Mouse (Mus musculus) forebrain, embryonic 16.5 days (tissue): ENCODE measurements around the gene Ddx23. TPM values are rescaled to one million over a fixed set of nuclear protein-coding genes. Genes with fewer than 3 reads are reported as not detected.

Experiments
- ATAC-seq: fragments of 200-750 bp; cut with Nextera tagmentation; 2 replicates; pipeline ENCODE4 v1.8.0; 2017; ENCODE audit warnings: mild to moderate bottlenecking, moderate library complexity
- H3K27ac ChIP-seq: fragments of 300-500 bp; sonication (generic); 2 replicates; pipeline ENCODE4 v1.5.1; 2014; ENCODE audit warnings: low read length, control low read depth
- H3K27me3 ChIP-seq: fragments of 300-500 bp; sonication (generic); replicated peaks from 2 replicates; pipeline ENCODE4 v1.6.1; 2014; ENCODE audit warnings: low read length; ENCODE audit not compliant: control insufficient read depth, insufficient read depth
- H3K36me3 ChIP-seq: fragments of 300-500 bp; sonication (generic); 2 replicates; pipeline ENCODE4 v1.6.1; 2014; ENCODE audit not compliant: control insufficient read depth, insufficient read depth
- H3K4me1 ChIP-seq: fragments of 300-500 bp; sonication (generic); replicated peaks from 2 replicates; pipeline ENCODE4 v1.6.1; 2014; ENCODE audit warnings: low read length; ENCODE audit not compliant: control insufficient read depth, insufficient read depth
- H3K4me2 ChIP-seq: fragments of 300-500 bp; sonication (generic); 2 replicates; pipeline ENCODE4 v1.6.1; 2014; ENCODE audit warnings: mild to moderate bottlenecking, low read length, control low read depth
- H3K4me3 ChIP-seq: fragments of 300-500 bp; sonication (generic); replicated peaks from 2 replicates; pipeline ENCODE4 v1.5.1; 2014; ENCODE audit warnings: mild to moderate bottlenecking, low read length, control low read depth
- H3K9ac ChIP-seq: fragments of 300-500 bp; sonication (generic); replicated peaks from 2 replicates; pipeline ENCODE4 v1.6.1; 2014; ENCODE audit warnings: low read depth, low read length, control low read depth
- H3K9me3 ChIP-seq: fragments of 300-500 bp; sonication (generic); 2 replicates; pipeline ENCODE4 v1.6.1; 2016; ENCODE audit warnings: low read length; ENCODE audit not compliant: control insufficient read depth
- WGBS: fragments of 180-500 bp; shearing (Covaris S2); extraction: QIAGEN DNeasy Blood & Tissue Kit; methylation state at CpG from one replicate; pipeline ENCODE4 v1.1.7; 2014; 5-methylcytosine and 5-hydroxymethylcytosine counted together
- polyA plus RNA-seq: library from polyadenylated mRNA; unstranded; fragments of >200 nt; fragmentation: Nextera tagmentation; extraction: Ambion mirVana; gene quantifications from 2 replicates; pipeline ENCODE4 v1.2.1, GENCODE M21; 2015

The Ddx23 gene
- polyA plus RNA-seq, 1 experiment from 2014 or later: 25.5 TPM

GRCm38 (mm10) chr15:98600036-98600709, 62.5 kb downstream of the Ddx23 start:
- H3K9me3 ChIP-seq: no peaks in the 10 kb centered on the region
- H3K4me2 ChIP-seq: no peak overlapping the region
- ATAC-seq: no peak
- H3K27ac ChIP-seq: no peak overlapping the region
- H3K36me3 ChIP-seq: peaks cover 17% of the 10 kb centered on the region
- WGBS: 82% methylated on average over 12 of the region's 12 CpGs
- H3K4me3 ChIP-seq: no peak overlapping the region
- peaks cover 18% of the 10 kb centered on the region for H3K4me1 ChIP-seq
- no peak overlapping the region for H3K9ac ChIP-seq
- no peaks in the 10 kb centered on the region for H3K27me3 ChIP-seq

- ATAC-seq: no peak
- Histone ChIP-seq H3K36me3 (peaks cover 33% of the 10 kb centered on the region), H3K27ac (no peak overlapping the region), H3K4me1 (no peaks in the 10 kb centered on the region), H3K4me3 (no peak overlapping the region), H3K4me2 (no peak overlapping the region), H3K27me3 (no peaks in the 10 kb centered on the region), H3K9ac (no peak overlapping the region), H3K9me3 (no peaks in the 10 kb centered on the region)
- WGBS: 94% methylated on average over 14 of the region's 14 CpGs
These were observed 66.1 kb downstream of the Ddx23 start for GRCm38 (mm10) chr15:98596609-98597008.

Other genes with a start within 250 kb of the Ddx23 start
- gene Olfr282, start 231.7 kb downstream of the Ddx23 start, polyA plus RNA-seq: not detected in 2 replicates
- gene Olfr281, start 210.3 kb downstream of the Ddx23 start, polyA plus RNA-seq: not detected in 2 replicates
- gene OR5BS1P, start 193.0 kb downstream of the Ddx23 start, polyA plus RNA-seq: not detected in 2 replicates
- gene Lalba, start 180.2 kb downstream of the Ddx23 start, polyA plus RNA-seq: not detected in 2 replicates
- not detected in 2 replicates for gene Olfr279, start 170.5 kb downstream of the Ddx23 start, polyA plus RNA-seq
- 130 and 141 TPM in 2 replicates for gene Kansl2, start 128.6 kb downstream of the Ddx23 start, polyA plus RNA-seq
- 74.5 and 78.4 TPM in 2 replicates for gene Ccnt1, start 92.0 kb downstream of the Ddx23 start, polyA plus RNA-seq
- 0.56 TPM in 1 of 2 replicates, not detected in the other for gene 4930415O20Rik, start 91.9 kb downstream of the Ddx23 start, polyA plus RNA-seq
- gene Adcy6, start 52.8 kb downstream of the Ddx23 start, polyA plus RNA-seq: 11.2 and 16.1 TPM in 2 replicates
- gene Cacnb3, start 32.1 kb downstream of the Ddx23 start, polyA plus RNA-seq: 138 and 168 TPM in 2 replicates
- gene Rnd1, start 14.6 kb upstream of the Ddx23 start, polyA plus RNA-seq: 15.5 and 16.4 TPM in 2 replicates
- gene Ccdc65, start 45.3 kb upstream of the Ddx23 start, polyA plus RNA-seq: 2.9 and 4.2 TPM in 2 replicates
- gene Fkbp11, start 65.3 kb upstream of the Ddx23 start, polyA plus RNA-seq: 3.7 and 5.7 TPM in 2 replicates
- 82.6 and 99.9 TPM in 2 replicates for gene Arf3, start 100.3 kb upstream of the Ddx23 start, polyA plus RNA-seq
- not detected in 2 replicates for gene Wnt10b, start 115.3 kb upstream of the Ddx23 start, polyA plus RNA-seq
- gene Wnt1, start 127.0 kb upstream of the Ddx23 start, polyA plus RNA-seq: 0.10 and 0.42 TPM in 2 replicates
- 0.46 and 0.58 TPM in 2 replicates for gene Ddn, start 146.6 kb upstream of the Ddx23 start, polyA plus RNA-seq
- gene Prkag1, start 168.6 kb upstream of the Ddx23 start, polyA plus RNA-seq: 79.5 and 89.2 TPM in 2 replicates
- 11.0 and 12.8 TPM in 2 replicates for gene Kmt2d, start 208.3 kb upstream of the Ddx23 start, polyA plus RNA-seq
- 51.2 and 52.7 TPM in 2 replicates for gene Rhebl1, start 231.6 kb upstream of the Ddx23 start, polyA plus RNA-seq
- 0.65 and 0.66 TPM in 2 replicates for gene Dhh, start 235.6 kb upstream of the Ddx23 start, polyA plus RNA-seq